Mouse (Mus musculus) small intestine, adult 2 months (tissue): ENCODE data around the gene Zmynd8.

Experiments used
- CTCF ChIP-seq: fragments of 200-500 bp; IDR thresholded peaks from 2 replicates; pipeline ENCODE4 v1.5.1; 2012; ENCODE audit warnings: low read depth, mild to moderate bottlenecking, control low read depth, inconsistent platforms, low read length, moderate library complexity, mixed read lengths; ENCODE audit not compliant: insufficient replicate concordance, insufficient read length; ENCODE audit errors: extremely low read depth
- POLR2A ChIP-seq: fragments of 200-500 bp; IDR thresholded peaks from 2 replicates; pipeline ENCODE4 v1.6.1; 2012; ENCODE audit warnings: low read depth, mild to moderate bottlenecking, control low read depth, inconsistent platforms, low read length, moderate library complexity

GRCm38 (mm10) chr2:165913073-165913472, 14.3 kb upstream of the Zmynd8 start:
- TF ChIP-seq CTCF (no peak), POLR2A (no peak)
